In genomic region chr17:28800281-28800670, GRCm38 (mm10) we compare ENCODE assay signal across 8 mouse cellular contexts. TPM values are rescaled to one million over a fixed set of nuclear protein-coding genes. Genes with fewer than 3 reads are reported as not detected.
DNase-seq lines count a peak whose midpoint lies in the region; ATAC-seq and TF ChIP-seq lines count a peak whose summit lies in the region.

No protein-coding gene starts in this region.

- ATAC-seq in heart, postnatal 0 days (ENCODE audit: insufficient read depth, low read depth) = peak; percentile 2; the same call in 1 of the 2 replicates
- no peak for ATAC-seq in hindbrain, embryonic 13.5 days (ENCODE audit: low FRiP score)
- ATAC-seq in CD4-positive, CD25-positive, alpha-beta regulatory T cell, adult 4 months = no peak

- no peaks in the 10 kb centered on the region for H3K27me3 ChIP-seq in heart, postnatal 0 days (ENCODE audit: control insufficient read depth, insufficient read depth, low read length)
- no peaks in the 10 kb centered on the region for H3K27me3 ChIP-seq in hindbrain, embryonic 13.5 days

- no peak for TF ChIP-seq EP300 in heart, postnatal 0 days (IDR thresholded peaks at IDR 0.05; ENCODE audit: low read depth)

- no peak for TF ChIP-seq POLR2A in bone marrow, adult 2 months (IDR thresholded peaks at IDR 0.05; ENCODE audit: borderline replicate concordance, control insufficient read depth, low read depth, low read length)

- no peaks in the 10 kb centered on the region for H3K36me3 ChIP-seq in heart, postnatal 0 days (replicated peaks; ENCODE audit: control insufficient read depth, insufficient read depth, low read length)
- peaks cover 3% of the 10 kb centered on the region; the same call in 1 of the 2 replicates for H3K36me3 ChIP-seq in hindbrain, embryonic 13.5 days

- peak overlapping the region; percentile 100 for H3K9ac ChIP-seq in heart, postnatal 0 days (replicated peaks; ENCODE audit: low read depth, low read length)
- peak overlapping the region; percentile 99 for H3K9ac ChIP-seq in hindbrain, embryonic 13.5 days

- peak overlapping the region; percentile 95 for H3K4me3 ChIP-seq in heart, postnatal 0 days (ENCODE audit: low read depth, low read length)
- H3K4me3 ChIP-seq in bone marrow, adult 2 months (replicated peaks; ENCODE audit: control insufficient read depth, low read depth, low read length) = peak overlapping the region; percentile 67
- H3K4me3 ChIP-seq in hindbrain, embryonic 13.5 days = peak overlapping the region; percentile 76

- intact Hi-C loops in heart, postnatal 14 days (cut with DNase I) = loop anchor here (2.0 kb wide), 2 partner anchors 37 to 107 kb away; no protein-coding TSS in a partner anchor

- H3K9me3 ChIP-seq in heart, postnatal 0 days (replicated peaks; ENCODE audit: control insufficient read depth, low read length) = no peaks in the 10 kb centered on the region
- H3K9me3 ChIP-seq in hindbrain, embryonic 13.5 days = no peaks in the 10 kb centered on the region

- DNase-seq in heart, postnatal 0 days (ENCODE audit: low spot score) = no peak
- DNase-seq in heart, postnatal 14 days = no peak
- DNase-seq in mesoderm, embryonic 11.5 days (ENCODE audit: low read depth, low spot score) = peak; percentile 24
- no peak for DNase-seq in adrenal gland, postnatal 14 days
- DNase-seq in cerebellum, postnatal 10 days = no peak

- H3K4me1 ChIP-seq in heart, postnatal 0 days (ENCODE audit: control insufficient read depth, insufficient read depth) = peaks cover 18% of the 10 kb centered on the region
- H3K4me1 ChIP-seq in bone marrow, adult 2 months (ENCODE audit: control insufficient read depth, insufficient read depth, low read length) = no peaks in the 10 kb centered on the region
- peaks cover 30% of the 10 kb centered on the region for H3K4me1 ChIP-seq in hindbrain, embryonic 13.5 days (replicated peaks)

- WGBS in heart, postnatal 0 days = under 1% methylated on average over 15 of the region's 15 CpGs
- under 1% methylated on average over 15 of the region's 15 CpGs for WGBS in bone marrow, adult 2 months
- WGBS in hindbrain, embryonic 13.5 days = 0% methylated on average over 15 of the region's 15 CpGs

- H3K4me2 ChIP-seq in heart, postnatal 0 days (ENCODE audit: low read depth, low read length) = peak overlapping the region; percentile 97
- peak overlapping the region; percentile 97 for H3K4me2 ChIP-seq in hindbrain, embryonic 13.5 days

- peak overlapping the region; percentile 99 for H3K27ac ChIP-seq in heart, postnatal 0 days (ENCODE audit: low read depth)
- peak overlapping the region; percentile 98 for H3K27ac ChIP-seq in bone marrow, adult 2 months (ENCODE audit: control insufficient read depth, insufficient read depth, low read depth, low read length, poor library complexity)
- peak overlapping the region; percentile 100 for H3K27ac ChIP-seq in hindbrain, embryonic 13.5 days

- TF ChIP-seq CTCF in heart, postnatal 0 days (IDR thresholded peaks at IDR 0.05; ENCODE audit: low read depth) = no peak
- no peak for TF ChIP-seq CTCF in bone marrow, adult 2 months (IDR thresholded peaks at IDR 0.05; ENCODE audit: control insufficient read depth, insufficient read depth, low read length)

RNA-seq across cellular contexts. Expression of gene Brpf3, which starts 0.6 kb away (rescaled TPM):
- total RNA-seq in heart, postnatal 0 days (2014; rRNA removed; ENCODE audit: low replicate concordance) = 4.6 and 27.8 TPM in 2 replicates
- 2.7 and 3.4 TPM in 2 replicates for polyA plus RNA-seq in heart, postnatal 0 days (2015; fragmentation: Nextera tagmentation; extraction: Ambion mirVana)
- total RNA-seq in heart, postnatal 14 days (2021) = 10 to 100 TPM; 17.2 to 18.5 TPM
- polyA plus RNA-seq in bone marrow, adult 2 months (2011; ENCODE audit: insufficient read depth, insufficient read length, low replicate concordance, missing spikeins) = 117 and 133 TPM in 2 replicates
- polyA plus RNA-seq in hindbrain, embryonic 13.5 days (2015; fragmentation: Nextera tagmentation; extraction: Ambion mirVana) = 7.6 and 9.7 TPM in 2 replicates
- 62.6 and 64.5 TPM in 2 replicates for total RNA-seq in adrenal gland, postnatal 14 days (2021)
- polyA plus RNA-seq in CD4-positive, CD25-positive, alpha-beta regulatory T cell, adult 4 months (2017; shearing (Covaris generic)) = 1 to 10 TPM; 1.1 to 2.2 TPM

RNA-seq across cellular contexts. Expression of gene Mapk13, which starts 31.2 kb away (rescaled TPM):
- total RNA-seq in heart, postnatal 0 days (2014; rRNA removed; ENCODE audit: low replicate concordance) = 0.65 and 3.8 TPM in 2 replicates
- polyA plus RNA-seq in heart, postnatal 0 days (2015; fragmentation: Nextera tagmentation; extraction: Ambion mirVana) = 0.78 and 1.1 TPM in 2 replicates
- under 1 TPM; 0.17 to 0.33 TPM for total RNA-seq in heart, postnatal 14 days (2021)
- polyA plus RNA-seq in bone marrow, adult 2 months (2011; ENCODE audit: insufficient read depth, insufficient read length, low replicate concordance, missing spikeins) = 37.7 and 70.0 TPM in 2 replicates
- polyA plus RNA-seq in hindbrain, embryonic 13.5 days (2015; fragmentation: Nextera tagmentation; extraction: Ambion mirVana) = 0.93 and 1.2 TPM in 2 replicates
- 48.0 and 62.9 TPM in 2 replicates for total RNA-seq in adrenal gland, postnatal 14 days (2021)
- not detected for polyA plus RNA-seq in CD4-positive, CD25-positive, alpha-beta regulatory T cell, adult 4 months (2017; shearing (Covaris generic))

RNA-seq across cellular contexts. Expression of gene Pnpla1, which starts 57.9 kb away (rescaled TPM):
- total RNA-seq in heart, postnatal 0 days (2014; rRNA removed; ENCODE audit: low replicate concordance) = not detected in 2 replicates
- 0.03 and 0.04 TPM in 2 replicates for polyA plus RNA-seq in heart, postnatal 0 days (2015; fragmentation: Nextera tagmentation; extraction: Ambion mirVana)
- not detected for total RNA-seq in heart, postnatal 14 days (2021)
- 0.67 TPM in 1 of 2 replicates, not detected in the other for polyA plus RNA-seq in bone marrow, adult 2 months (2011; ENCODE audit: insufficient read depth, insufficient read length, low replicate concordance, missing spikeins)
- polyA plus RNA-seq in hindbrain, embryonic 13.5 days (2015; fragmentation: Nextera tagmentation; extraction: Ambion mirVana) = 0.08 TPM in 1 of 2 replicates, not detected in the other
- 0.15 TPM in 1 of 2 replicates, not detected in the other for total RNA-seq in adrenal gland, postnatal 14 days (2021)
- not detected for polyA plus RNA-seq in CD4-positive, CD25-positive, alpha-beta regulatory T cell, adult 4 months (2017; shearing (Covaris generic))

Comparison
In these comparisons a context has a peak if more than half of its experiments do, and no peak if none do; other contexts are left out.
1. RNA of gene Brpf3, which starts 0.6 kb away (polyA plus RNA-seq): 117 to 133 TPM in bone marrow, adult 2 months; 7.6 to 9.7 TPM in hindbrain, embryonic 13.5 days, 2.7 to 3.4 TPM in heart, postnatal 0 days and 1.1 to 2.2 TPM in CD4-positive, CD25-positive, alpha-beta regulatory T cell, adult 4 months; every median in the first group is over 10 times any median in the second.
2. RNA of gene Mapk13, which starts 31.2 kb away (polyA plus RNA-seq): 37.7 to 70.0 TPM in bone marrow, adult 2 months; 0.93 to 1.2 TPM in hindbrain, embryonic 13.5 days, 0.78 to 1.1 TPM in heart, postnatal 0 days and not detected in CD4-positive, CD25-positive, alpha-beta regulatory T cell, adult 4 months; every median in the first group is over 10 times any median in the second.
3. Peak in every context shown above with its lines, with median percentiles within 50 percentile points of each other: H3K27ac ChIP-seq and H3K4me3 ChIP-seq.